Mouse (Mus musculus): Measurements from ENCODE around the gene Tgoln1. TPM values are rescaled to one million over a fixed set of nuclear protein-coding genes. Genes with fewer than 3 reads are reported as not detected.

Tgoln1 gene
- polyA plus RNA-seq (2015; fragmentation: Nextera tagmentation; extraction: Ambion mirVana): 37.9 and 61.3 TPM in 2 replicates

GRCm38 (mm10) chr6:72616643-72617288, at the start of gene Tgoln1:
TSS of gene Tgoln1 (minus strand) at chr6:72617000.

GRCm38 (mm10) chr6:72597956-72598753, 18.6 kb downstream of the Tgoln1 start, which contains the start of the genes Elmod3 and Retsat:
TSS of gene Elmod3 (minus strand) at chr6:72598413.
TSS of gene Retsat (plus strand) at chr6:72598475.

Other genes with a start within 250 kb of the Tgoln1 start
- gene Vamp5, start 236.5 kb downstream of the Tgoln1 start, polyA plus RNA-seq (2015; fragmentation: Nextera tagmentation; extraction: Ambion mirVana): 69.2 and 73.9 TPM in 2 replicates
- 239 and 264 TPM in 2 replicates for gene Vamp8, start 226.3 kb downstream of the Tgoln1 start, polyA plus RNA-seq (2015; fragmentation: Nextera tagmentation; extraction: Ambion mirVana)
- 13.8 and 27.7 TPM in 2 replicates for gene Ggcx, start 202.7 kb downstream of the Tgoln1 start, polyA plus RNA-seq (2015; fragmentation: Nextera tagmentation; extraction: Ambion mirVana)
- 168 and 223 TPM in 2 replicates for gene Mat2a, start 177.4 kb downstream of the Tgoln1 start, polyA plus RNA-seq (2015; fragmentation: Nextera tagmentation; extraction: Ambion mirVana)
- 0.40 and 0.41 TPM in 2 replicates for gene Sh2d6, start 95.3 kb downstream of the Tgoln1 start, polyA plus RNA-seq (2015; fragmentation: Nextera tagmentation; extraction: Ambion mirVana)
- gene Capg, start 72.6 kb downstream of the Tgoln1 start, polyA plus RNA-seq (2015; fragmentation: Nextera tagmentation; extraction: Ambion mirVana): 136 and 161 TPM in 2 replicates
- 11.5 and 21.9 TPM in 2 replicates for gene Elmod3, start 18.6 kb downstream of the Tgoln1 start, polyA plus RNA-seq (2015; fragmentation: Nextera tagmentation; extraction: Ambion mirVana)
- gene Retsat, start 18.5 kb downstream of the Tgoln1 start, polyA plus RNA-seq (2015; fragmentation: Nextera tagmentation; extraction: Ambion mirVana): 30.3 and 63.9 TPM in 2 replicates
- 12.9 and 13.8 TPM in 2 replicates for gene Tcf7l1, start 172.3 kb upstream of the Tgoln1 start, polyA plus RNA-seq (2015; fragmentation: Nextera tagmentation; extraction: Ambion mirVana)